Mouse (Mus musculus) liver, embryonic 14.5 days (tissue): Measurements from ENCODE around the gene Ros1. TPM values are rescaled to one million over a fixed set of nuclear protein-coding genes. Genes with fewer than 3 reads are reported as not detected.

Experiments
- ATAC-seq: fragments of 200-750 bp; cut with Nextera tagmentation; 2 replicates; pipeline ENCODE4 v1.8.0; 2017; ENCODE audit warnings: moderate number of reproducible peaks, mild to moderate bottlenecking, moderate library complexity; ENCODE audit not compliant: insufficient read depth
- DNase-seq, 3 experiments: peaks; one replicate each; pipeline ENCODE4 v3.0.0-alpha.2; 2012 to 2013; ENCODE audit warnings: low read depth in 3 of 3, low spot score in 3 of 3
- H3K27ac ChIP-seq: fragments of 300-500 bp; sonication (generic); 2 replicates; pipeline ENCODE4 v1.5.1; 2014; ENCODE audit warnings: moderate library complexity, mild to moderate bottlenecking, control low read depth, inconsistent platforms
- H3K27me3 ChIP-seq: fragments of 300-500 bp; sonication (generic); 2 replicates; pipeline ENCODE4 v1.6.1; 2014; ENCODE audit warnings: mild to moderate bottlenecking, low read length, moderate library complexity; ENCODE audit not compliant: control insufficient read depth, insufficient read depth
- H3K36me3 ChIP-seq: fragments of 300-500 bp; sonication (generic); replicated peaks from 2 replicates; pipeline ENCODE4 v1.6.1; 2014; ENCODE audit warnings: low read depth; ENCODE audit not compliant: control insufficient read depth, insufficient read depth
- H3K4me1 ChIP-seq, 2 experiments: fragments of 200-500 bp in 1 of 2; fragments of 300-500 bp in 1 of 2; sonication (generic) in 1 of 2; replicated peaks; 2 replicates each; pipeline ENCODE4 v1.6.1; 2012 to 2014; ENCODE audit warnings: antibody characterized with exemption in 1 of 2, inconsistent platforms in 1 of 2, low read length in 1 of 2; ENCODE audit not compliant: control insufficient read depth in 2 of 2, insufficient read depth in 2 of 2
- H3K4me2 ChIP-seq: fragments of 300-500 bp; sonication (generic); 2 replicates; pipeline ENCODE4 v1.6.1; 2014; ENCODE audit warnings: low read depth, mild to moderate bottlenecking, control low read depth, moderate library complexity
- H3K4me3 ChIP-seq, 2 experiments: fragments of 200-500 bp in 1 of 2; fragments of 300-500 bp in 1 of 2; sonication (generic) in 1 of 2; 2 replicates each; pipeline ENCODE4 v1.5.1; 2012 to 2014; ENCODE audit warnings: low read depth in 2 of 2, low read length in 2 of 2, mild to moderate bottlenecking in 2 of 2, control low read depth in 1 of 2, inconsistent platforms in 1 of 2, moderate library complexity in 1 of 2; ENCODE audit not compliant: insufficient read depth in 1 of 2
- H3K9ac ChIP-seq: fragments of 300-500 bp; sonication (generic); replicated peaks from 2 replicates; pipeline ENCODE4 v1.6.1; 2014; ENCODE audit warnings: mild to moderate bottlenecking, control low read depth, moderate library complexity
- H3K9me3 ChIP-seq: fragments of 300-500 bp; sonication (generic); 2 replicates; pipeline ENCODE4 v1.6.1; 2016; ENCODE audit warnings: low read length, mixed read lengths; ENCODE audit not compliant: control insufficient read depth
- CTCF ChIP-seq: IDR thresholded peaks from 2 replicates; pipeline ENCODE4 v1.5.1; 2016; ENCODE audit warnings: antibody characterized with exemption, low read depth, control low read depth
- EP300 ChIP-seq: IDR thresholded peaks from 2 replicates; pipeline ENCODE4 v1.6.1; 2016; ENCODE audit warnings: antibody characterized with exemption, low read depth
- WGBS: fragments of 180-500 bp; shearing (Covaris S2); extraction: QIAGEN DNeasy Blood & Tissue Kit; methylation state at CpG from one replicate; pipeline ENCODE4 v1.1.7; 2014; ENCODE audit not compliant: insufficient replicate concordance; 5-methylcytosine and 5-hydroxymethylcytosine counted together
- polyA plus RNA-seq, 2 experiments: library from polyadenylated mRNA; depleted of rRNA in 1 of 2; stranded (reverse) in 1 of 2; unstranded in 1 of 2; fragments of >200 nt; fragmentation: Nextera tagmentation in 1 of 2; extraction: Ambion mirVana in 1 of 2; gene quantifications; 2 replicates each; pipeline versions ENCODE4 v1.2.1 to v1.2.3; 2012 to 2014

The Ros1 gene
- polyA plus RNA-seq, 2 experiments: 0.03 to 0.05 TPM

GRCm38 (mm10) chr10:52048287-52048686, 146.8 kb downstream of the Ros1 start:
- no peak overlapping the region for H3K4me2 ChIP-seq
- DNase-seq (no peak), ATAC-seq (no peak)
- H3K27me3 ChIP-seq: no peaks in the 10 kb centered on the region
- H3K9me3 ChIP-seq: no peaks in the 10 kb centered on the region
- H3K36me3 ChIP-seq: no peaks in the 10 kb centered on the region
- H3K4me1 ChIP-seq: no peaks in the 10 kb centered on the region
- no peak overlapping the region for H3K9ac ChIP-seq
- WGBS: 45% methylated on average over 3 of the region's 3 CpGs
- no peak overlapping the region for H3K27ac ChIP-seq
- no peak overlapping the region for H3K4me3 ChIP-seq
- TF ChIP-seq EP300 (no peak), CTCF (no peak)

DNA sequence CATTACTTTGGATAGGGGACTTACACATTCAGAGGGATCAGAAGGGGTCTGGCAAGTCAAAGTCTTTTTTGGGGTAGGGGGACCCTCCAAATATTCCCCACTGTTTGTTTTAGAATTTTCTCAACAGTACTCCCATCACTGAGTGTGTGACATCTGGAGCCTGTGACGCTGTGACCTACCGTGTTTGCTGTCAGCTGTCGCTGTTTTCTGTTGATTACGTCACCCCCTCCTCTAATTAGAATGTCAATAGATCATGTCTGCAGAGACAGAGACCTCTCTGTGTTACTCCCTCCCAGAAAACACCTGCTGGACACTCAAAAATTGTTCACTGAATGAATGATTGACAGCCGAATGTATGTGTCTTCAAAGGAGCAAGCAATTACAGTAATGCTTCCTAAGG, 152.0 kb downstream of the Ros1 start:
- Histone ChIP-seq H3K4me2 (no peak overlapping the region), H3K9ac (no peak overlapping the region), H3K36me3 (no peaks in the 10 kb centered on the region), H3K27me3 (no peaks in the 10 kb centered on the region), H3K9me3 (no peaks in the 10 kb centered on the region), H3K27ac (no peak overlapping the region), H3K4me1 (no peaks in the 10 kb centered on the region), H3K4me3 (no peak overlapping the region)
- no peak for TF ChIP-seq EP300
- no peak for TF ChIP-seq CTCF
- no peak for ATAC-seq
- no peak for DNase-seq
- 60% methylated on average over 5 of the region's 5 CpGs for WGBS

DNA sequence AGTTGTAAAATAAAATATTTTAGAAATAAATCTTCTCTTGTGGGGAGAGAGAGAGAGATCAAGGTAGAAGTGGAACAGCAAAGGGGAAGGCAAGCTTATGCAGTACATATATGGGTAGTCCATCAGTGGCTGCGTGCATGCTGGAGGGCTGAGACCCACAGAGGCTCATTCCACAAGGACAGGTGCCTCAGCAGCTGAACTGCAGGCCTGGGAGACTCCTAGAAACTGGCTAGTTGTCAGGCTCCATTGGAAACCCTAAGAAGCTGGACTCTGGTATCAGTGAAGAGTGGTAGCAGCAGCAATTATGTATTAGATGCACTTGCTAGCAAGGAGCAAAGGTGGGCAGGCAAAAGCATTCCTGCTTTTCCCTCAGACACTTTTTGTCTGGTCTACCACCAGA, 155.7 kb downstream of the Ros1 start:
- WGBS: 56% methylated on average over 1 of the region's 1 CpGs
- H3K27me3 ChIP-seq: no peaks in the 10 kb centered on the region
- H3K4me1 ChIP-seq: no peaks in the 10 kb centered on the region
- H3K36me3 ChIP-seq: no peaks in the 10 kb centered on the region
- no peaks in the 10 kb centered on the region for H3K9me3 ChIP-seq
- ATAC-seq (no peak), DNase-seq (no peak)
- no peak overlapping the region for H3K4me3 ChIP-seq
- no peak overlapping the region for H3K9ac ChIP-seq
- H3K4me2 ChIP-seq: no peak overlapping the region
- no peak for TF ChIP-seq CTCF
- TF ChIP-seq EP300: no peak
- no peak overlapping the region for H3K27ac ChIP-seq

DNA sequence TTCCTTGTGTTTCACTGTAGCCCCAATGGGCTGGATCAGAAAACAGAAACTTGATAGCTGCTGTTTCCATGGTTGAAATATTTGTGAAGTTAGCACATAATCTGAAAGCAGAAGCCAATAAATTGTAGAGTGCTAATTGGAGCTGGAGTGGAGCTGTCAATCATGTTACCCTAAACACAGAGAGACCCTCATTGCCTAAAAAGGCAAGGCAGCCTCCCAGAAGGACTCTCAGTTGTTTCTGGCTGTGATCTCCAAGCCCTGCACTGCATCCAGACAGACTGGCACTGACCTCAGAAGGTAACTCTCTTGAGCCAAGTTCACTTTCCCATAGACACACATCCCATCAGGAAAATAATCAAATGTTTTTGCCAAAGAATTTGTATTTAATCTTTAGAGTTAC, 161.3 kb downstream of the Ros1 start:
- no peaks in the 10 kb centered on the region for H3K36me3 ChIP-seq
- DNase-seq: no peak
- no peaks in the 10 kb centered on the region for H3K9me3 ChIP-seq
- H3K4me2 ChIP-seq: no peak overlapping the region
- no peak overlapping the region for H3K27ac ChIP-seq
- no peak for ATAC-seq
- H3K4me3 ChIP-seq: no peak overlapping the region
- no peak overlapping the region for H3K9ac ChIP-seq
- no peaks in the 10 kb centered on the region for H3K4me1 ChIP-seq
- peaks cover 10% of the 10 kb centered on the region for H3K27me3 ChIP-seq
- no peak for TF ChIP-seq EP300
- no peak for TF ChIP-seq CTCF

GRCm38 (mm10) chr10:52029421-52030080, 165.5 kb downstream of the Ros1 start:
- Histone ChIP-seq H3K9me3 (no peaks in the 10 kb centered on the region), H3K36me3 (no peaks in the 10 kb centered on the region), H3K4me3 (no peak overlapping the region), H3K4me2 (no peak overlapping the region), H3K4me1 (no peaks in the 10 kb centered on the region), H3K27ac (no peak overlapping the region), H3K9ac (no peak overlapping the region), H3K27me3 (peaks cover 48% of the 10 kb centered on the region)
- WGBS: 2% methylated on average over 10 of the region's 10 CpGs
- TF ChIP-seq CTCF: no peak
- no peak for TF ChIP-seq EP300
- DNase-seq: no peak
- ATAC-seq: no peak
